Comparison of ENCODE assay signal across 13 mouse cellular contexts in genomic region chr3:131085978-131086377, GRCm38 (mm10).
"Had no signal": no experiment of that assay in that cellular context is flagged by ENCODE, and none has a peak within 500 bp of the region (broad histone marks: within the 10 kb centered on the region; RNA-seq: fewer than 3 reads in every experiment).

No protein-coding gene starts in this region.

- ATAC-seq: liver, embryonic 12.5 days had no signal

- DNase-seq: kidney, adult 11 months; kidney, adult 9 months; kidney, postnatal 25 days; layer of hippocampus, adult 9-11 months; lung, postnatal 10 days; lung, postnatal 4 days; right cerebral cortex, postnatal 14 days; thymus, adult 2 months had no signal

- H3K9me3 ChIP-seq: limb, embryonic 15.5 days; liver, embryonic 12.5 days; neural tube, embryonic 12.5 days; stomach, embryonic 15.5 days had no signal

- H3K4me3 ChIP-seq: liver, embryonic 12.5 days; stomach, embryonic 15.5 days had no signal

- H3K36me3 ChIP-seq: limb, embryonic 15.5 days; liver, embryonic 12.5 days; neural tube, embryonic 12.5 days; stomach, embryonic 15.5 days had no signal

- H3K27ac ChIP-seq: limb, embryonic 15.5 days; liver, embryonic 12.5 days; neural tube, embryonic 12.5 days; stomach, embryonic 15.5 days had no signal

- H3K27me3 ChIP-seq: neural tube, embryonic 12.5 days had no signal

- H3K9ac ChIP-seq: limb, embryonic 15.5 days; liver, embryonic 12.5 days; lung, embryonic 14.5 days; stomach, embryonic 15.5 days had no signal

- H3K4me1 ChIP-seq: liver, embryonic 12.5 days; neural tube, embryonic 12.5 days had no signal
